Mouse (Mus musculus) adrenal gland, adult 2 months (tissue): ENCODE measurements around the gene Copg1. TPM values are rescaled to one million over a fixed set of nuclear protein-coding genes. Genes with fewer than 3 reads are reported as not detected.
"Not testable (repeated sequence)": the region's sequence is repeated elsewhere in the genome, so short reads cannot be mapped to it uniquely, and the experiment has no call there.

Experiments used
- DNase-seq: peaks from one replicate; pipeline ENCODE4 v3.0.0; 2021
- polyA plus RNA-seq: library from polyadenylated mRNA; depleted of rRNA; stranded (reverse); fragments of >200 nt; gene quantifications from 2 replicates; pipeline ENCODE4 v1.2.3, GENCODE M21; 2012
- total RNA-seq, 2 experiments: library from RNA; stranded (reverse); gene quantifications; 2 replicates each; pipeline ENCODE4 v1.2.3; 2021

Gene Copg1
- total and polyA plus RNA-seq, 3 experiments, result 41.0 to 104 (median 102) TPM

DNA sequence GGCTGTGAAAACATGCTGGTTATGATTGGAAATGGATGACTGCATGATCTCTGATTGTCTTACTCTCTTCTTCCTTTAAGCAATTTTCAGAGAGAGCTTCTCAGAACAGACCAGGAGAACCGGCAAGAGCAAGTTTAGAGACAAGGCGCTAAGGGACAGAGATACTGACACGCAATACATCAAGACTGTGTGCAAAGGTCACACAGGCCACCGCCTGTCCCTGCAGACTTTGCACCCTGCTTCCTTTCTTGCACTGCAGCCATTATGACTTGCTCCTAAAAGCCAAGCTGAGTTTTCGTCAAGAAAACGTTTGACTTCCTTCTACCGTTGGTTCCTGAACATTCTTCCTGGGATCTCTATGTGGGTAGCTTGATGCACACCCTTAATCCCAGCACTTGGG, 12.1 kb upstream of the Copg1 start:
- DNase-seq, result no peak

GRCm38 (mm10) chr6:87876068-87876643, 11.5 kb upstream of the Copg1 start:
- peak; percentile 81 for DNase-seq

- no peak for DNase-seq
Measured at GRCm38 (mm10) chr6:87879010-87879409, 8.6 kb upstream of the Copg1 start.

- no peak for DNase-seq
Measured at GRCm38 (mm10) chr6:87879628-87880027, 8.0 kb upstream of the Copg1 start.

GRCm38 (mm10) chr6:87882221-87882620, 5.4 kb upstream of the Copg1 start:
- no peak for DNase-seq

GRCm38 (mm10) chr6:87882816-87883215, 4.8 kb upstream of the Copg1 start:
- peak; percentile 87 for DNase-seq

DNA sequence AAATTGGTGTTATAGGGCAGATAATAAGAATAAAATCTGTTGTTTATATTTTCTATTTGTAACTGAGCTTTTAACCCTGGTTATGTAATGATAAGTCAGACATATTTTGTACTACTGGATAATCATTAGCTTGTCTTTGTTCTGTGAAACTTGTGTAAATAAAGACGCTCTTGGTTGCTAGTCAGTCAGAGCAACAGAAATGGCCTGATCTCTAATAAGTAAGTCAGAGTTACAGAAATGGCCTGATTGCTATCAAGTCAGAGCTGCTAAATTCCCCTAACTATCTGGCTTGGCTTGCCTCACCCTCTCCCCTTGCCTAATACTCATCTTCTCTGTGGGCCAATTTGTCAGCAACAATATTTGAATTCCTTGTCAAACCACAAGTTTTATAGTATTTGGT, 893 bp upstream of the Copg1 start:
- DNase-seq, result no peak

- no peak for DNase-seq
Measured at GRCm38 (mm10) chr6:87893931-87894330, 6.3 kb downstream of the Copg1 start.

GRCm38 (mm10) chr6:87898028-87898427, 10.4 kb downstream of the Copg1 start:
- no peak for DNase-seq

DNA sequence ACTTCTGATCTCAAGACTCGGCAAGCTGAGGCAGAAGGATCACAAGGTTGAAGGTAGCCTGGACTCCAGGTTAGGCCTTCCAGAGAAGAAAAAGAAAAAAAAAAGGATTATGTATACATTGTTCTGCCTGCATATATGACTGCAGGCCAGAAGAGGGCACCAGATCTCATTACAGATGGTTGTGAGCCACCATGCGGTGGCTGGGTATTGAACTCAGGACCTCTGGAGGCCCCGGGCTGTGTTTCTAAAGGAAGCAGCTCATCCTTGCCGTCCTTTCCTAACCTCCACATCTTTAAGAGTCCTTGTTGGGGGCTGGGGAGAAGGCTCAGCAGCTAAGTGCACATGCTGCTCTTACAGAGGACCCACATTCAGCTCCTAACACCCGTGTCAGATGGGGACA, 19.0 kb downstream of the Copg1 start:
- no peak for DNase-seq

DNA sequence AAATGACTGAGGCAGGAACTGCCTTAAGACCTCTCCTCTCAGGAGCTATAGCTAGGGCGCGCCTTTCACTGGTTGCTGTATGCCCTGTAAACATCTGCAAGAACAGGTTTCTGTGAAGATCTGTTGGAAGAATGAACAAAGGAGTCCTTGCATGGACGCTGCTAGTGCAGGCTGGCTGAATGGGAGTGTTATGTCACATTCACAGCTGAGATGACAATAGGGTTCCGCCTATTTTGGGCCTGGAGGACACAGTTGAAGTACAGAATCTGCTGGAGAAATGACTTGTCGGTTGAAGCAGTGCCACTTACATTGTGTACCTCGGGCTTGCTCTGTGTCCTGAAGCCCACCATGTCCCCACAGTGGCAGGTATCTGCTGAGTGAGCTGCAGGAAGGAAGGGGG, 21.6 kb downstream of the Copg1 start:
- DNase-seq, result no peak

DNA sequence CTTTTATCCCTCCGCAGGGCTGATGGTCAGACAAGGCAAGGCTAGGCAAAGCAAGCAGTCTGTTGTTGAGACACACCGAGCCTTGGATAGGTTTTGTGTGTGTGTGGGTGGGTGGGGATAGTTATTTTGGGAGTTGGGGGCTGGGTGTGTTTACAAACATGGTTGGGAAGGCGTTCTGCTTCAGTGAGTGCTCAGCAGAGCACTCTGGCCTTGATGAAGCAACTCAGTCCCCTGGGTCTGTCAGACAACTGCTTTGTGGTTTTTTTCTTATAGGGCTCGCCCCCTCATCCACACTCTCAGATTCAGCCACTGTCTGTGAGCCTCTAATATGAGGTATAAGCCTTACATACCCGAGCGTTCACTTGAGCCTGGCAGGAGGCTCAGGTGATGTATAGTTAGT, 23.9 kb downstream of the Copg1 start:
- no peak for DNase-seq

DNA sequence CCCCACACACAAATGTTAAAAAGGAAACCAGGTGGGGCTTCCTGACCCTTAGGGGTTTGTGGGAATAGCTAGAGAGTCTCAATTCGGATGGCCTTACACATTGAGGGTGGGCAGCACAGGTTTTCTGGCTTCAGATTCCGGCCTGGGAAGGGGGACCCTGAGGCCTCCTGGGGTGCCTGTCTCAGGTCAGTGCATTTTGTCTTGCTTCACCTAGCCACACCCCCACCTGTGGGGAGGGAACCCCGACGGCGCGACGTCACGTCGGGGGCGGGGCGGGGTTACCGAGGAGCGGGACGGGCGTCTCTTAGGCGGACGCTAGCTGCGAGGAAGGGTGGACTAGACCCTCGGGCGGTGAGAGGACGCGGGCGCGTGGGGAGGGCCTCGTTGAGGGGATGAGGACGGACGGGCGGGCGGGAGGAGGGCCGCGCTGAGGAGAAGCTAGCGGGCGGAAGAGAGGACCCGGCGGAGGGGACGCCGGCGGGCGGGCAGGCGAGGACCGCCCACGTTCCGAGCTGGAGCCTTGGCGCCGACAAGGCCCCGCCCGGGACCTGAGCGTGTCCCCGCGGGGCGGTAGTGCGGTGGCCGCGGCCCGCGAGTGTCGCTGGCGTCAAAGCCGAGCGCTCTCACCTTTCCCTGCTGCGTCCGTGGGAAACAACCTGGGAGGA, 26.2 kb downstream of the Copg1 start, which contains the start of gene Hmces:
Gene Hmces, plus strand, starts transcription at position 275 of the 665 bp plus-strand sequence.
- DNase-seq, result peak; percentile 85

DNA sequence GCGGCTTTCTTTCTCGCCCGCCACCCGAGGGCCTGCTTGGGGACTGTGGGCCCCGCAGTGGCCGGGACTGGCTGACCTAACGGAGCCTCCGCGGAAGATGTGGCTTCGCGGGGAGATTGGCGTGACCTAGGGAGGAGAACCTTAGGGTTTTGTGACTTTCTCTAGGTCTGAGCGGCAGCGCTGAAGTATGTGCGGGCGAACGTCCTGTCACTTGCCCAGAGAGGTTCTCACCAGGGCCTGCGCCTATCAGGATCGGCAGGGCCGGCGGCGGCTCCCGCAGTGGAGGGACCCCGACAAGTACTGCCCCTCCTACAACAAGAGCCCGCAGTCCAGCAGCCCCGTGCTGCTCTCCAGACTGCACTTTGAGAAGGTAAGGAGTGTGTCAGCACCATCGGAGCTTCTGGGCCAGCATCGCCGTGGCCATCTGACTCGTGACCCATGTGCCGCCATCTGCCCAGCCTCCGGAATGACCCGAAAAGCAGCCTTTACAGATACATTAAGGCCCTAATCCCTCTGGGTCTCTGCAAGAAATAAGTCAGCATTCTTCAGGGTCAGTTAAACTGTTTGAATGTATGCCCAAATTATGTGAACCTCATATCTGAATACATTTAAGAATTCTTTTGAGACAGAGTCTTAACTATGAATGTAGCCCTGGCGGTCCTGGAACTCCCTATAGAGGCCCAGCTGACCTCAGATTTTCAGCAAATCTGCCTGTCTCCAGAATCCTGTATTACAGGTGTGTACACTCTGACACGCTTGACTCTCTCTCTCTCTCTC, 26.9 kb downstream of the Copg1 start:
- peak; percentile 62 for DNase-seq

GRCm38 (mm10) chr6:87915939-87916338, 28.3 kb downstream of the Copg1 start:
- no peak for DNase-seq

GRCm38 (mm10) chr6:87921201-87921600, 33.6 kb downstream of the Copg1 start:
- no peak for DNase-seq

DNA sequence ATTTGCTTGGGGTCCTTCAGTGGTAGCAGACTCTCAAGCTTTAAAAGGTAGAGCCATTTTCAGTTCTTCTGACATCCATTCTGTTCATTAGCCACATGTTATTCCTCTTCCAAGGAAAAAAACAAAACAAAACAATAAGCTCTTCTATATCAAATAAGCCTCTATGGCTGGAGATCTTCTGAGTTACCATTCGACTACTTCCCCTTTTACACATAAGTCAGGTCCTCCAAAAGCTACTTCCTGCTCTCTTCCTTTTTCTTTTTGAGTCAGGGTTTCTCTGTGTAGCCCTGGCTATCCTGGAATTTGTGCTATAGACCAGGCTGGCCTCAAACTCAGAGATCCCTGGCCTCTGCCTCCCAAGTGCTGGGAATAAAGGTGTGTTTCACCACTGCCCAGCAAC, 36.0 kb downstream of the Copg1 start:
- DNase-seq, result no peak

DNA sequence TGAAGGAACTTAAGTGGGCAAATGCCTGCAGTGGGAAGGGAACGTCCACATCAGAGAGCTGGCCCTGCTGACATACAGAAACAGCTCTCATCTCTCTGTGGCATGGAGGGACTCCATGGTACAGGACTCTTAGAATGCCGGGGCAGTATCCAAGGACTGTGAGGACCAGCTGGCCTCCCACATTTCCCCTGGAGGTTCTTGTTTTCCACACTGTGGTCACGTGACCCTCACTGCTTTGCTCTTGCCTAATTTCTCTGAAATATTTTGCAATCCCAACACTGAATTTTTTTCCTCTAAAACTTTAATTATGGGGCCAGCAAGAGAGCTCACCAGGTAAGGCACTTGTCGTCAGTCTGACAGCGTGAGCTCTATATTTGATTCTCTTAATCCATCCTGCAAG, 47.4 kb downstream of the Copg1 start:
- peak; percentile 20 for DNase-seq

GRCm38 (mm10) chr6:87937178-87937788, 49.7 kb downstream of the Copg1 start:
- peak; percentile 26 for DNase-seq

DNA sequence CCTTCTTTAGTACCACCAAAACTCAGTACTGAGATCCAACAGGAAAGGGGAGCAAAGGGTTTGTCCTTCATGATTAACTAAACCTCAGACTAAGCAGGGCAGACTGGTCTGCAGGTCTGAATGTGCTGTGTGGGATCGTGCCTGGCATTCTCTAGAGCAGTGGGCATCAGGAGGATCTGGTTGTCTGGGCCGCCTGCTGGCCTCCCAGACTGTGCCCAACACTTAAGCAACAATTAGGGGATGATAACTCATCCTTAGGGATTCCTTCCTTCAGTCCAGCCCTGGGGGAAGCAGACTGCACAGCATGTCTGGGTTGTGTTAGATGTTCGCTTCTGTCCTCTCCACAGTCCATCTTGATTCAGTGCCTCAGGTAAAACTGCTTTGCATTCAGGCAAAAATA, 51.3 kb downstream of the Copg1 start:
- DNase-seq, result no peak

DNA sequence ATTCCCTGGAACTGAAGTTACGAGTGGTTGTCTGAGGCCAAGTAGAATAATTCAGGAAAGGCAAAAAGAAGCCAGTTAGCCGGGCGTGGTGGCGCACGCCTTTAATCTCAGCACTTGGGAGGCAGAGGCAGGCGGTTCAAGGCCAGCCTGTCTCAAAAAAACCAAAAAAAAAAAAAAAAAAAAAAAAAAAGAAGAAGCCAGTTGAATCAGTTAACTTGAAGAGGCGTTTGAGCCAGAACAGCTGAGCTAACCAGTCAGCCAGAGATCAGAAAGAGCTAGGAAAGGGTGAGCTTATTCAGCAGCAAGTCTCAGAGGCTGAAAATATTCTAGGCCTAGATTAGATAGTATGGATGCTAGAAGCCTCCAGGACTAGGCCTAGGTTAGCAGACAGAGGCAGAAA, 54.6 kb downstream of the Copg1 start:
- DNase-seq, result no peak

DNA sequence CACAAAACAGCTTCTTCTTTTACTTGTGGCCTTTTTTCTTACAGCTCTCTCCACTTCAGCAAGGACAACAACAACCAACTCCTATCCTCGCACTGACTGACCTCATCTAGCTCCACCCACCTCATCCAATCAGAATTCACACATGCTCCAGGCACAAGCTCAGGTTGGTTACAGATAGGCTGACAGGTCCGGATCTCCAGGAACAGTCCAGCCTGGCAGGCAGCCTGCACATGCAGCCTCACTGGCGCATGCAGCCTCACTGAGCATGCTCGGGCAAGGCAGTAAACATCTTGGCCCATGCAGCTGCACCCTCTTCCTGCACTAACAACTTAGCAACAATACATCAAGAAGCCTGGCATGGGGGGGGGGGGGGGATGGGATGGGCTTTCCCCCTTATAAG, 74.8 kb downstream of the Copg1 start:
- not testable (repeated sequence) for DNase-seq
